Mouse (Mus musculus): ENCODE data around the gene Ffar1. TPM values are rescaled to one million over a fixed set of nuclear protein-coding genes. Genes with fewer than 3 reads are reported as not detected.

Ffar1 gene
- total and polyA plus RNA-seq, 3 experiments = 0.11 TPM; not detected in 2

DNA sequence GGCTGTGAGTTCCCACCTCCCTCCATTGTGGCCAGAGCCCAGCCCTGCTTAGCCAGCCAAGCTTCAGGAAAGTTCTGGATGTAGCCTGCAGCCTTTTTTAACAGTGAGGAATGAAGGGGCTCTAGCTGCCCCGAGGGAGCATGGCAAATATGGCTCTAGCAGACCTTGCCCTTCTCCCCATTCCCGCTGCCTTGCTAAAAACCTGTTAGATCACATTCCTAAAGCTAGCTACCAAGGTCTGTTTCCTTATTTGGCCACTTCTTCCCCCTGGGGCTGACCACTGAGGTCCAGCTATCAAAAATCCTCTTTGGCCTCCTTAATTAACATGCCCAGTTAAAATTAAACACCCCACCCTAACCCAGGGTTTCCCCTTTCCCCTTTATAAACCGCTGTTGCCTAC, 31.2 kb upstream of the Ffar1 start:
- Histone ChIP-seq H3K4me1 (ENCODE audit: insufficient read depth, low read depth, low read length) (no peaks in the 10 kb centered on the region), H3K27me3 (ENCODE audit: insufficient read depth, low read length) (peaks cover 3% of the 10 kb centered on the region; the same call in 1 of the 2 replicates), H3K4me3 (ENCODE audit: low read depth, low read length) (no peak overlapping the region), H3K9me3 (replicated peaks) (no peaks in the 10 kb centered on the region), H3K36me3 (replicated peaks) (no peaks in the 10 kb centered on the region)
- TF ChIP-seq TAL1 (conservative IDR thresholded peaks at IDR 0.05; ENCODE audit: low read depth, low read length) (no peak), GATA2 (IDR thresholded peaks at IDR 0.05; ENCODE audit: borderline replicate concordance, low read depth, low read length) (no peak), CTCF (IDR thresholded peaks at IDR 0.05; ENCODE audit: low read depth, low read length) (no peak), GATA1 (IDR thresholded peaks at IDR 0.05; ENCODE audit: borderline replicate concordance, low read length) (no peak), POLR2AphosphoS5 (IDR thresholded peaks at IDR 0.05; ENCODE audit: insufficient replicate concordance, low read depth, low read length) (no peak)
- ATAC-seq (ENCODE audit: extremely low read depth, insufficient number of reproducible peaks, low FRiP score, poor library complexity, severe bottlenecking) (no peak), DNase-seq (ENCODE audit: low spot score) (no peak)

DNA sequence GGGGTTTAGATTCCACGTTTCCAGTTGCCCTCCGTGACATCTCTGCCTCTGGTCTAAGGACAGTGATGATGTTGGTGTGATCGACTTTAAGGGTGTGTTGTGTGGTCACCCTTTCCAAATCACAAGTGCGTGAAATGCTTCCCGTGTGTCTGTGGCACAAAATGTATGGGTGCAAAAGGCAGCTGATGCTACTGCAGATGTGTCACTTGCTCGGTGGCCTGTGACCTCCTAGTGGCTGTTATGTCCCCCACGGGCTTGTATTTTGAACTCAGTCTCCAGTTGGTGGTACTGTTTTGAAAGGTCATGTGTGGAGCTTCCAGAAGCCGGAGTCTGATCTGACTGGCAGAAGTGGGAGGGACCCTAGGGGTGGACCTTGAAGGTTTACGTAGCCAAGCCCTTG, 30.4 kb upstream of the Ffar1 start:
- Histone ChIP-seq H3K27me3 (ENCODE audit: insufficient read depth, low read length) (peaks cover 3% of the 10 kb centered on the region; the same call in 1 of the 2 replicates), H3K4me1 (ENCODE audit: insufficient read depth, low read depth, low read length) (no peaks in the 10 kb centered on the region), H3K36me3 (replicated peaks) (no peaks in the 10 kb centered on the region), H3K9me3 (replicated peaks) (no peaks in the 10 kb centered on the region), H3K4me3 (ENCODE audit: low read depth, low read length) (no peak overlapping the region)
- TF ChIP-seq TAL1 (conservative IDR thresholded peaks at IDR 0.05; ENCODE audit: low read depth, low read length) (no peak), CTCF (IDR thresholded peaks at IDR 0.05; ENCODE audit: low read depth, low read length) (no peak), POLR2AphosphoS5 (IDR thresholded peaks at IDR 0.05; ENCODE audit: insufficient replicate concordance, low read depth, low read length) (no peak), GATA2 (IDR thresholded peaks at IDR 0.05; ENCODE audit: borderline replicate concordance, low read depth, low read length) (no peak), GATA1 (IDR thresholded peaks at IDR 0.05; ENCODE audit: borderline replicate concordance, low read length) (no peak)
- DNase-seq (ENCODE audit: low spot score) (no peak), ATAC-seq (ENCODE audit: extremely low read depth, insufficient number of reproducible peaks, low FRiP score, poor library complexity, severe bottlenecking) (no peak)

DNA sequence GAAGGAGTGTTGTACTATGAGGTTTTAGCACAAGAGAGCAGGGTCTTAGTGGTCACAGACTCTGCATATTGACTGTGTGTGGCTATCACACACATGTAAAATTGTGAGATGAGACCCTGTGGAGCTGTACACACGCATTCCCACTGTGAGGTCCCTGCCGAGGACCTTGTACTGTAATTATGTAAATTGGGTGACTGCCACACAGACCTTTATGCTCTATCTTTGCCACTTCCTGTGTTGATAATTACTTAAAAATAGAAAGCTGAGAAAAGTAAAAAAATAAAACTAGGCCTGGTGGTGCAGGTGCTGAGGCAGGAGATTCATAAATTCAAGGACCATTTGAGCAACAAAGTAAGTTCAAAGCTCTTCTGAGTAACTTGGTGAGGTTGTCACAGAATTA, 29.3 kb upstream of the Ffar1 start:
- Histone ChIP-seq H3K9me3 (replicated peaks) (no peaks in the 10 kb centered on the region), H3K4me1 (ENCODE audit: insufficient read depth, low read depth, low read length) (no peaks in the 10 kb centered on the region), H3K27me3 (ENCODE audit: insufficient read depth, low read length) (peaks cover 3% of the 10 kb centered on the region; the same call in 1 of the 2 replicates), H3K4me3 (ENCODE audit: low read depth, low read length) (no peak overlapping the region), H3K36me3 (replicated peaks) (no peaks in the 10 kb centered on the region)
- TF ChIP-seq CTCF (IDR thresholded peaks at IDR 0.05; ENCODE audit: low read depth, low read length) = no peak
- no peak for TF ChIP-seq GATA2 (IDR thresholded peaks at IDR 0.05; ENCODE audit: borderline replicate concordance, low read depth, low read length)
- no peak for TF ChIP-seq GATA1 (IDR thresholded peaks at IDR 0.05; ENCODE audit: borderline replicate concordance, low read length)
- TF ChIP-seq TAL1 (conservative IDR thresholded peaks at IDR 0.05; ENCODE audit: low read depth, low read length) = no peak
- no peak for TF ChIP-seq POLR2AphosphoS5 (IDR thresholded peaks at IDR 0.05; ENCODE audit: insufficient replicate concordance, low read depth, low read length)
- ATAC-seq (ENCODE audit: extremely low read depth, insufficient number of reproducible peaks, low FRiP score, poor library complexity, severe bottlenecking) = no peak
- no peak for DNase-seq (ENCODE audit: low spot score)

DNA sequence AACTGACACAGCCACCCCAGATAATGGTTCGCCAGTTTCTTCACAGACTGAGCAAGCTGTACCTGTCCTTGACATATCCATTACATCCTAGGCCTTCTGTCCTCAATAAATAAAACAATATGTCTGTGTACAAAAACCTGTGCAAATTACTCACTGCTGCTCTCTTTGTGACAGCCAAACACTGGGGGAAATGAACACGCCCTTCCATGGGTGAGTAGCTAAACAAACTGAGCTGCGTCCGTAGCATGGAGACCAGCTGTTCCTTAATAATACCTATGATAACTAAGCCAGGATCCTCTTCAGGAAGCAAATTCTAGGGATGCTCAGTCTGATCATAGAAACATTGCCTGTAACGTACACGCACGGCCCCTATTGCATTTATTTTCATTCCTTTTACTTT, 27.4 kb upstream of the Ffar1 start:
- TF ChIP-seq GATA1 (IDR thresholded peaks at IDR 0.05; ENCODE audit: borderline replicate concordance, low read length) = no peak
- TF ChIP-seq GATA2 (IDR thresholded peaks at IDR 0.05; ENCODE audit: borderline replicate concordance, low read depth, low read length) = no peak
- no peak for TF ChIP-seq CTCF (IDR thresholded peaks at IDR 0.05; ENCODE audit: low read depth, low read length)
- TF ChIP-seq TAL1 (conservative IDR thresholded peaks at IDR 0.05; ENCODE audit: low read depth, low read length) = no peak
- no peak for TF ChIP-seq POLR2AphosphoS5 (IDR thresholded peaks at IDR 0.05; ENCODE audit: insufficient replicate concordance, low read depth, low read length)
- no peaks in the 10 kb centered on the region for H3K4me1 ChIP-seq (ENCODE audit: insufficient read depth, low read depth, low read length)
- H3K4me3 ChIP-seq (ENCODE audit: low read depth, low read length) = no peak overlapping the region
- no peak for ATAC-seq (ENCODE audit: extremely low read depth, insufficient number of reproducible peaks, low FRiP score, poor library complexity, severe bottlenecking)
- no peaks in the 10 kb centered on the region for H3K9me3 ChIP-seq (replicated peaks)
- DNase-seq (ENCODE audit: low spot score) = no peak
- H3K36me3 ChIP-seq (replicated peaks) = no peaks in the 10 kb centered on the region
- peaks cover 3% of the 10 kb centered on the region; the same call in 1 of the 2 replicates for H3K27me3 ChIP-seq (ENCODE audit: insufficient read depth, low read length)

DNA sequence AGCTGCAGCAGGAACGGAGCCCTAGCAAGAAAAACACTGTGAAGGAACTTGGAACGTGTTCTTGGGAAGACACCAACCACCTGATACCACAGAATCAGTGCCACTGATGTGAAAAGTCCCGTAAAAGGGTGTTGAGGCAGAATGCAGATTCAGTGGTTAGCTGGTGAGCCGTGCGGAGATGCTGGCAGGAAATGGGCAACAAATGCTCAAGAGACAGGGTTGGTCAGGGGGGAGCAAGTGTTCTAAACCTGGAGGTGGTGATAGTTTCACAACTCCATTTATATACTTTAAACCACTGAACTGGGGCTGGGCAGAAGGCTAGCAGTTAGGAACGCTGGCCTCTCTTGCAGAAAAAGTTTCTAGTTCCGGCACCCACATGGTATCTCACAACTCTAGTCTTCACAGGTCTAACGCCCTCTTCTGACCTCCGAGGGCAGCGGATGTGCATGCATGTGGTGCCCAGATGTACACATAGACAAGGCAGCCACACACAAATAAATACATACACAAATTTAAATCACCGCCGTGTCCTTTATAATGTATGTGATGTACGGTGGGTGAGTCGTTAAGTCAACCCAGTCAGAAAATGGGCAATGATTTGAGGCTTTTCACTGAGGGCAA, 26.3 kb upstream of the Ffar1 start:
- Histone ChIP-seq H3K4me1 (ENCODE audit: insufficient read depth, low read depth, low read length) (no peaks in the 10 kb centered on the region), H3K36me3 (replicated peaks) (no peaks in the 10 kb centered on the region), H3K4me3 (ENCODE audit: low read depth, low read length) (no peak overlapping the region), H3K27me3 (ENCODE audit: insufficient read depth, low read length) (peaks cover 3% of the 10 kb centered on the region; the same call in 1 of the 2 replicates), H3K9me3 (replicated peaks) (no peaks in the 10 kb centered on the region)
- no peak for DNase-seq (ENCODE audit: low spot score)
- TF ChIP-seq GATA2 (IDR thresholded peaks at IDR 0.05; ENCODE audit: borderline replicate concordance, low read depth, low read length) = no peak
- TF ChIP-seq TAL1 (conservative IDR thresholded peaks at IDR 0.05; ENCODE audit: low read depth, low read length) = no peak
- no peak for TF ChIP-seq GATA1 (IDR thresholded peaks at IDR 0.05; ENCODE audit: borderline replicate concordance, low read length)
- TF ChIP-seq POLR2AphosphoS5 (IDR thresholded peaks at IDR 0.05; ENCODE audit: insufficient replicate concordance, low read depth, low read length) = no peak
- TF ChIP-seq CTCF (IDR thresholded peaks at IDR 0.05; ENCODE audit: low read depth, low read length) = no peak
- no peak for ATAC-seq (ENCODE audit: extremely low read depth, insufficient number of reproducible peaks, low FRiP score, poor library complexity, severe bottlenecking)

DNA sequence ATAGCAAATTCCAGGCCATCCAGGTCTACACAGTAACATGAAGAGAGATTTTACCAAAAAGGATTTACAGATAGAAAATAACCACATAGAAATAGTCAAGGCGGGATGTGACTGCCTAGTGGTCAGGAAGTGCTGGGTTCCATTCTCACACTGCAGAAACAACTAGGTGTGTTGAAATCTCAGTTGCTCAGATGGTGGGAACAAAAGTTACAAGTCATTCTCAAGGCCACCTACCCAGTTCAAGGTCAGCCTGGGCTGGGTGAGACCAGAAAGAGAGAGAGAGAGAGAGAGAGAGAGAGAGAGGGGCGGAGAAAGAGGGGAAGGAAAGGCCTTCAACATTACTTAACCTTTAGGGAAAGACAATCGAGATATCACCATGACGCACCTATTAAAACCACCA, 25.5 kb upstream of the Ffar1 start:
- Histone ChIP-seq H3K9me3 (replicated peaks) (no peaks in the 10 kb centered on the region), H3K4me1 (ENCODE audit: insufficient read depth, low read depth, low read length) (no peaks in the 10 kb centered on the region), H3K4me3 (ENCODE audit: low read depth, low read length) (no peak overlapping the region), H3K27me3 (ENCODE audit: insufficient read depth, low read length) (no peaks in the 10 kb centered on the region), H3K36me3 (replicated peaks) (no peaks in the 10 kb centered on the region)
- ATAC-seq (ENCODE audit: extremely low read depth, insufficient number of reproducible peaks, low FRiP score, poor library complexity, severe bottlenecking) (no peak), DNase-seq (ENCODE audit: low spot score) (no peak)
- no peak for TF ChIP-seq GATA1 (IDR thresholded peaks at IDR 0.05; ENCODE audit: borderline replicate concordance, low read length)
- TF ChIP-seq GATA2 (IDR thresholded peaks at IDR 0.05; ENCODE audit: borderline replicate concordance, low read depth, low read length) = no peak

Data from G1E (cell line).